Mouse (Mus musculus) 416B (cell line): ENCODE measurements around the gene St8sia1.

Source experiments
- DNase-seq: peaks from one replicate; pipeline ENCODE4 v3.0.0; 2011; ENCODE audit warnings: low read depth

St8sia1 gene

GRCm38 (mm10) chr6:142944470-142944869, 19.8 kb downstream of the St8sia1 start:
- DNase-seq, result no peak

- no peak for DNase-seq
These were observed 20.8 kb downstream of the St8sia1 start for GRCm38 (mm10) chr6:142943419-142943818.

- no peak for DNase-seq
These were observed 22.5 kb downstream of the St8sia1 start for GRCm38 (mm10) chr6:142941596-142942381.

- DNase-seq, result no peak
These were observed 23.2 kb downstream of the St8sia1 start for GRCm38 (mm10) chr6:142941078-142941477.

GRCm38 (mm10) chr6:142938549-142939345, 25.5 kb downstream of the St8sia1 start:
- DNase-seq, result no peak

- DNase-seq, result no peak
These were observed 26.2 kb downstream of the St8sia1 start for GRCm38 (mm10) chr6:142938074-142938473.

- DNase-seq, result no peak
These were observed 31.7 kb downstream of the St8sia1 start for GRCm38 (mm10) chr6:142932582-142932981.

- DNase-seq, result no peak
These were observed 32.1 kb downstream of the St8sia1 start for GRCm38 (mm10) chr6:142932144-142932543.

GRCm38 (mm10) chr6:142928551-142929309, 35.5 kb downstream of the St8sia1 start:
- no peak for DNase-seq

GRCm38 (mm10) chr6:142926901-142927605, 37.2 kb downstream of the St8sia1 start:
- DNase-seq, result no peak

GRCm38 (mm10) chr6:142925921-142926320, 38.3 kb downstream of the St8sia1 start:
- no peak for DNase-seq

GRCm38 (mm10) chr6:142925374-142925773, 38.9 kb downstream of the St8sia1 start:
- no peak for DNase-seq

GRCm38 (mm10) chr6:142920901-142921300, 43.4 kb downstream of the St8sia1 start:
- DNase-seq, result no peak

- DNase-seq, result no peak
These were observed 45.6 kb downstream of the St8sia1 start for GRCm38 (mm10) chr6:142918691-142919090.

- DNase-seq, result peak; percentile 58
These were observed 46.8 kb downstream of the St8sia1 start for GRCm38 (mm10) chr6:142917471-142917901.

- DNase-seq, result peak; percentile 79
These were observed 47.8 kb downstream of the St8sia1 start for GRCm38 (mm10) chr6:142916271-142916941.

GRCm38 (mm10) chr6:142915464-142915863, 48.8 kb downstream of the St8sia1 start:
- DNase-seq, result peak; percentile 85

GRCm38 (mm10) chr6:142914676-142915075, 49.6 kb downstream of the St8sia1 start:
- DNase-seq, result no peak

GRCm38 (mm10) chr6:142911263-142911662, 53.0 kb downstream of the St8sia1 start:
- no peak for DNase-seq

- no peak for DNase-seq
These were observed 53.5 kb downstream of the St8sia1 start for GRCm38 (mm10) chr6:142910721-142911120.

- DNase-seq, result no peak
These were observed 54.5 kb downstream of the St8sia1 start for GRCm38 (mm10) chr6:142909771-142910105.
